Mouse (Mus musculus): ENCODE data around the gene Nrxn2. TPM values are rescaled to one million over a fixed set of nuclear protein-coding genes. Genes with fewer than 3 reads are reported as not detected.

Gene Nrxn2
- polyA plus RNA-seq (2015; fragmentation: Nextera tagmentation; extraction: Ambion mirVana) = 0.91 and 0.98 TPM in 2 replicates

DNA sequence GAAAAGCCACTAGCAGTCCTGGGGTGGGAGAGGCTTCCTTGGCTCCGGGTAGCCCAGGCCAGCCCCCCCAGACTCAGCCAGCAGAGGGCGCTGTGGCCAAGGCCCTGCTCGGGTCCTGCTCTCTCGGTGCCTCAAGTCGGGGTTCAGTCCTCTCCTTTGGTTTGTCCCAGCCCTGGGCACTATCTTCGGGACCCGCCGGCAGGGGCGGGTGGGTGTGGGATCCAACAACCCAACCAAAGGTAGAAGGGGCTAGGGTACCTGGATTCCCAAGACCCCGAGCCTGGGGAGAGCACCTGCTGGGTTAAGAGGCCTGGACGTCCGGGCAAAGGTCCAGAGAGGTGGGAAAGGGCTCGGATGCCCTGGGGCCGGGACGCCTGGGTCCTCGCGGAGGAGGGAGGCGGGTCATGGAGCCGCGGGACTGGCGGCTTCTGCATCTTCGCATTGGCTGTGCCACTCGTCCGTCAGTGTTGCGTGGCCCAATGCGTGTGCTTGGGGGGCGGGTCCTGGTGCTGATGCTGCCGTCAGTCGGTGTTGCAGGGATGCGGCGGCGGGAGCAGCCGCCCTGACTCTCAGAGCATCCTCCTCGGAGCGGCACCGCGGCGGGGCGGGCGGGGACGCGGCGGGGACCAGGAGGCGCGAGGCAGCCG is at the start of gene Nrxn2:
Gene Nrxn2, plus strand, starts transcription at position 499 of the 647 bp plus-strand sequence.
- Histone ChIP-seq H3K27ac (ENCODE audit: low read length) (no peak within 1 kb of the TSS), H3K4me1 (ENCODE audit: control insufficient read depth, insufficient read depth, low read length) (peaks cover 7% of the 10 kb centered on the region; the same call in 1 of the 2 replicates), H3K4me2 (ENCODE audit: low read depth, low read length) (peak within 1 kb of the TSS; percentile 98), H3K4me3 (replicated peaks; ENCODE audit: low read length) (peak within 1 kb of the TSS; percentile 55), H3K9ac (ENCODE audit: low read length) (peak within 1 kb of the TSS; percentile 64), H3K27me3 (ENCODE audit: control insufficient read depth, insufficient read depth, low read length) (peaks cover 32% of the 10 kb centered on the region), H3K9me3 (replicated peaks; ENCODE audit: control insufficient read depth, low read length) (no peaks in the 10 kb centered on the region), H3K36me3 (ENCODE audit: control insufficient read depth, insufficient read depth, low read length) (no peaks in the 10 kb centered on the region)
- 1% methylated on average over 46 of the region's 46 CpGs for WGBS
- peak; percentile 87 for ATAC-seq (ENCODE audit: insufficient read depth, low FRiP score)

DNA sequence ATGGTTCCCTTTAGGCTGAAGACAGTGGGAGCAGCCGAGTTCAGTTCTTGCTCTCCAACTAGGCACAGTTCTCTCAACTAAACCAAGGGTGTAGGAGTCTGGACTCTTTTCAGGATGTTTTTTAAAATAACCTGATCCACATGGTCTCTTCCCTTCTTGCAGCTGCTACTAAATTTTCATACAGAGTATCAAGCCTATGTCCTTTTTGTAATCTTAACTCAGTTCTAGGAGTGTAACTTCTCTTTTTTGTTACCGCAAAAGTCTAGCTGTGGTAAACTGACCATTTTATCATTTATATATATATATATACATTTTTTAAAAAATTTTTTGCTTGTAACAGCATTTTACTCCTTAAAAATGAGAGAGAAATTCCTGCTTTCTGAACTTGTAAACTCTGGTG is 48.4 kb upstream of the Nrxn2 start:
- H3K4me2 ChIP-seq (ENCODE audit: low read depth, low read length) = no peak overlapping the region
- peaks cover 7% of the 10 kb centered on the region for H3K4me1 ChIP-seq (ENCODE audit: control insufficient read depth, insufficient read depth, low read length)
- no peaks in the 10 kb centered on the region for H3K9me3 ChIP-seq (replicated peaks; ENCODE audit: control insufficient read depth, low read length)
- ATAC-seq (ENCODE audit: insufficient read depth, low FRiP score) = no peak
- H3K4me3 ChIP-seq (replicated peaks; ENCODE audit: low read length) = no peak overlapping the region
- no peaks in the 10 kb centered on the region for H3K27me3 ChIP-seq (ENCODE audit: control insufficient read depth, insufficient read depth, low read length)
- H3K27ac ChIP-seq (ENCODE audit: low read length) = no peak overlapping the region
- no peak overlapping the region for H3K9ac ChIP-seq (ENCODE audit: low read length)
- H3K36me3 ChIP-seq (ENCODE audit: control insufficient read depth, insufficient read depth, low read length) = peaks cover 46% of the 10 kb centered on the region
- 88% methylated on average over 2 of the region's 2 CpGs for WGBS

DNA sequence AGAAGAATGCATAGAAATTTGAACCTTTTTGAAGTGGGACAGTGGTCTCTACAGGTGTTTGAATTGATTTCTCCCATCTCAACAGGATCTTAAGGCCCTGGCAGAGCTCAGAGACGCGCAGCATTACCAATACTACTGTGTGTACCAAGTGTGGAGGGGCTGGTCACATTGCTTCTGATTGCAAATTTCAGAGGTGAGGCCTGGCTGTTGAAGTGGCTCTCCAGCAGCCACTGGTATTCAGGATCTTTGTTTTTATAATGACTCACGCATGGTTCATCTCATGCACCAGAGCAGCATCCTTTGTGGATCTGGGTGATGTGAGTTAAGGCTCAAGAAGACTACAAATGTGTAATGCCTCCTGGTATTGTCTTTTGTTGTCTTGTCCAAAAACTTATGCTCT is 46.1 kb upstream of the Nrxn2 start:
- no peak overlapping the region for H3K4me3 ChIP-seq (replicated peaks; ENCODE audit: low read length)
- H3K27ac ChIP-seq (ENCODE audit: low read length) = no peak overlapping the region
- H3K9ac ChIP-seq (ENCODE audit: low read length) = no peak overlapping the region
- no peak overlapping the region for H3K4me2 ChIP-seq (ENCODE audit: low read depth, low read length)
- no peak for ATAC-seq (ENCODE audit: insufficient read depth, low FRiP score)
- peaks cover 60% of the 10 kb centered on the region for H3K36me3 ChIP-seq (ENCODE audit: control insufficient read depth, insufficient read depth, low read length)
- no peaks in the 10 kb centered on the region for H3K9me3 ChIP-seq (replicated peaks; ENCODE audit: control insufficient read depth, low read length)
- no peaks in the 10 kb centered on the region for H3K4me1 ChIP-seq (ENCODE audit: control insufficient read depth, insufficient read depth, low read length)
- H3K27me3 ChIP-seq (ENCODE audit: control insufficient read depth, insufficient read depth, low read length) = no peaks in the 10 kb centered on the region
- 95% methylated on average over 3 of the region's 3 CpGs for whole genome bisulfite sequencing

DNA sequence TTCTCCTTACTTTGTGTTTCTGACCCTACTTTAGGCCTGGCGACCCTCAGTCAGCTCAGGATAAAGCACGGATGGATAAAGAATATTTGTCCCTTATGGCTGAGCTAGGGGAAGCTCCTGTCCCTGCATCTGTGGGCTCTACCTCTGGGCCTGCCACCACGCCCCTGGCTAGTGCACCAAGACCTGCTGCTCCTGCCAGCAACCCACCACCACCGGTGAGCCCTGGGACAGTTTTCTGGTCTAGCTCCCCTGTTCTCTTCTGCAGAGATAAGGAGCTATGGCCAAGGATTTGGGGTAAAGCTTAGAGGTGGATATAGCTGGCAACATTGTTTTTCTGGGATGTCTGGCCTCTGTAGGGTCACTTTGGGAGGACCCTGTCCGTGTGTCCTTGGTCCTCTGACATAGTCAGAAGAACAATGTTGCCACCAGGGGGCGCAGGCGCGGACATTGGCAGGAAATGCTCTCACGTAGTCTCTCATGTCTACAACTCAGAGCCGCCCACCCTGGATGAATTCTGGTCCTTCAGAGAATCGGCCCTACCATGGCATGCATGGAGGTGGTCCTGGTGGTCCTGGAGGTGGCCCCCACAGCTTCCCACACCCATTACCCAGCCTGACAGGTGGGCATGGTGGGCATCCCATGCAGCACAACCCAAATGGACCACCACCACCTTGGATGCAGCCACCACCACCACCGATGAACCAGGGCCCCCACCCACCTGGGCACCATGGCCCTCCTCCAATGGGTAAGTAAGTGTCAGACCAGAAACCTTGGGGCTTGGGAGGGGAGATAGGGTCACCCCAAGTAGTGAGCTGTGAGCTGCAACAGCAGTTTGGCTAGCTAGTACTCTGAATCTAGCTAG is 44.8 kb upstream of the Nrxn2 start:
- no peaks in the 10 kb centered on the region for H3K4me1 ChIP-seq (ENCODE audit: control insufficient read depth, insufficient read depth, low read length)
- no peak overlapping the region for H3K4me3 ChIP-seq (replicated peaks; ENCODE audit: low read length)
- peak; percentile 42; the same call in 1 of the 2 replicates for ATAC-seq (ENCODE audit: insufficient read depth, low FRiP score)
- H3K9me3 ChIP-seq (replicated peaks; ENCODE audit: control insufficient read depth, low read length) = no peaks in the 10 kb centered on the region
- whole genome bisulfite sequencing = 62% methylated on average over 12 of the region's 12 CpGs
- H3K27me3 ChIP-seq (ENCODE audit: control insufficient read depth, insufficient read depth, low read length) = no peaks in the 10 kb centered on the region
- H3K27ac ChIP-seq (ENCODE audit: low read length) = no peak overlapping the region
- no peak overlapping the region for H3K9ac ChIP-seq (ENCODE audit: low read length)
- peaks cover 57% of the 10 kb centered on the region for H3K36me3 ChIP-seq (ENCODE audit: control insufficient read depth, insufficient read depth, low read length)
- H3K4me2 ChIP-seq (ENCODE audit: low read depth, low read length) = no peak overlapping the region

DNA sequence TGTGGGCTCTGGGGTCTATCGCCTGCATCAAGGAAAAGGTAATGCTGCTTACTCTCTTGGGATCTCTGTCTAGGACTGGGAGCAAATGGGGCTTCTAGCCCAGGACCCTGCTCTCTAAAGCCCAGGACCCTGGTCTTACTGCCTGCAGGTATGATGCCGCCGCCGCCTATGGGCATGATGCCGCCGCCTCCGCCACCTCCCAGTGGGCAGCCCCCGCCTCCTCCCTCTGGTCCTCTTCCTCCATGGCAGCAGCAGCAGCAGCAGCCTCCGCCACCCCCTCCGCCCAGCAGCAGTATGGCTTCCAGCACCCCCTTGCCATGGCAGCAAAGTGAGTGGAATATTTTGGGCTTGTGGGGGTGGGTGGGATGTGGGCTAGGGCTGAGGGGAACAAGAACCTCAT is 44.0 kb upstream of the Nrxn2 start:
- Histone ChIP-seq H3K4me3 (replicated peaks; ENCODE audit: low read length) (no peak overlapping the region), H3K27me3 (ENCODE audit: control insufficient read depth, insufficient read depth, low read length) (no peaks in the 10 kb centered on the region), H3K9me3 (replicated peaks; ENCODE audit: control insufficient read depth, low read length) (no peaks in the 10 kb centered on the region), H3K36me3 (ENCODE audit: control insufficient read depth, insufficient read depth, low read length) (peaks cover 52% of the 10 kb centered on the region), H3K9ac (ENCODE audit: low read length) (no peak overlapping the region), H3K27ac (ENCODE audit: low read length) (no peak overlapping the region), H3K4me1 (ENCODE audit: control insufficient read depth, insufficient read depth, low read length) (no peaks in the 10 kb centered on the region), H3K4me2 (ENCODE audit: low read depth, low read length) (no peak overlapping the region)
- 96% methylated on average over 10 of the region's 10 CpGs for WGBS
- ATAC-seq (ENCODE audit: insufficient read depth, low FRiP score) = no peak

DNA sequence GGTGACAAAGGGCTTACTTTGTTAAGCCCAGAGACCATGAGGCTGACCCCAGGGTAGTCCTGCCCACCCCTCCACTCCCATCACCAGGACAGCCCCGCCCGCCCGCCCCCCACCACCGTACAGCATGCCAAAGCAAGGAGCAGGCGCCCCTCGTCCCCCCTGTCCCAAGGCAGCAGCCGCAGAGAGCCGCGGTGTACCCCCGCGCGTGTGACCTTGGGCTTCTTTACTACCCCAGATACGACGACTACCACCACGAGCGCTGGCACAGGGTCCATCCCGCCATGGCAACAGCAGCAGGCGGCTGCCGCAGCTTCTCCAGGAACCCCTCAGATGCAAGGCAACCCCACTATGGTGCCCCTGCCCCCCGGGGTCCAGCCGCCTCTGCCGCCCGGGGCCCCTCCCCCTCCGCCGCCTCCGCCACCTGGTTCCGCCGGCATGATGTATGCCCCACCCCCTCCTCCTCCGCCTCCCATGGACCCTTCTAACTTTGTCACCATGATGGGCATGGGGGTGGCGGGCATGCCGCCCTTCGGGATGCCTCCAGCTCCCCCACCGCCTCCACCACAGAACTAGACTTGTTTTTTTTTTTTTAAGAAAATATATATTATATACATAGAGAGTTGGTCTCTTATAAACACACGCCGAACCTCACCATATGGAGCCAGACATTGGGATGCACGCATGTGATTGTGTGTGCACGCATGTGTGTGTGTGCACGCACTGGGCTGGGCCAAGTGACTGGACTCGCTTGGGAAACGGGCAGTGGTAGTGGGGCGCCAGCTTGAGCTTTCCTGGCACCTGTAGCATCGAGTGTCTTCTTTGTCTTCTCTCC is 42.9 kb upstream of the Nrxn2 start:
- Histone ChIP-seq H3K4me3 (replicated peaks; ENCODE audit: low read length) (no peak overlapping the region), H3K9me3 (replicated peaks; ENCODE audit: control insufficient read depth, low read length) (no peaks in the 10 kb centered on the region), H3K4me2 (ENCODE audit: low read depth, low read length) (no peak overlapping the region), H3K9ac (ENCODE audit: low read length) (no peak overlapping the region), H3K27me3 (ENCODE audit: control insufficient read depth, insufficient read depth, low read length) (no peaks in the 10 kb centered on the region), H3K4me1 (ENCODE audit: control insufficient read depth, insufficient read depth, low read length) (no peaks in the 10 kb centered on the region), H3K36me3 (ENCODE audit: control insufficient read depth, insufficient read depth, low read length) (peaks cover 48% of the 10 kb centered on the region), H3K27ac (ENCODE audit: low read length) (no peak overlapping the region)
- ATAC-seq (ENCODE audit: insufficient read depth, low FRiP score) = peak; percentile 35; the same call in 1 of the 2 replicates
- 90% methylated on average over 42 of the region's 42 CpGs for WGBS

DNA sequence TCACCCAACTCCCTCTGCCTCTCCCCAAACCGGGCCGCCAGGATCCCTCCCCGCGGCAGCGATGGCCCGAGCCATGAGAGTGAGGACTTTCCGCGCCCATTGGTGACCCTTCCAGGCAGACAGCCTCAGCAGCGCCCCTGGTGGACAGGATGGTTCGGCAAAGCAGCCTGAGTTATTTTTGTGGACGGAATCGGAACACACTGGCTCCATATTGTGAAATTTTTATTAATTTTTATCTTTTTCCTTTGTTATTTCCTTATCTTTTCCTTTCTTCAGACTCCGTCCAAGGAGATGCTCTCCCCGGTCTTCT is 42.3 kb upstream of the Nrxn2 start:
- no peak overlapping the region for H3K4me2 ChIP-seq (ENCODE audit: low read depth, low read length)
- WGBS = 73% methylated on average over 14 of the region's 14 CpGs
- H3K27me3 ChIP-seq (ENCODE audit: control insufficient read depth, insufficient read depth, low read length) = no peaks in the 10 kb centered on the region
- H3K4me3 ChIP-seq (replicated peaks; ENCODE audit: low read length) = no peak overlapping the region
- no peak for ATAC-seq (ENCODE audit: insufficient read depth, low FRiP score)
- H3K36me3 ChIP-seq (ENCODE audit: control insufficient read depth, insufficient read depth, low read length) = peaks cover 43% of the 10 kb centered on the region
- H3K27ac ChIP-seq (ENCODE audit: low read length) = no peak overlapping the region
- no peaks in the 10 kb centered on the region for H3K4me1 ChIP-seq (ENCODE audit: control insufficient read depth, insufficient read depth, low read length)
- H3K9me3 ChIP-seq (replicated peaks; ENCODE audit: control insufficient read depth, low read length) = no peaks in the 10 kb centered on the region
- H3K9ac ChIP-seq (ENCODE audit: low read length) = no peak overlapping the region

DNA sequence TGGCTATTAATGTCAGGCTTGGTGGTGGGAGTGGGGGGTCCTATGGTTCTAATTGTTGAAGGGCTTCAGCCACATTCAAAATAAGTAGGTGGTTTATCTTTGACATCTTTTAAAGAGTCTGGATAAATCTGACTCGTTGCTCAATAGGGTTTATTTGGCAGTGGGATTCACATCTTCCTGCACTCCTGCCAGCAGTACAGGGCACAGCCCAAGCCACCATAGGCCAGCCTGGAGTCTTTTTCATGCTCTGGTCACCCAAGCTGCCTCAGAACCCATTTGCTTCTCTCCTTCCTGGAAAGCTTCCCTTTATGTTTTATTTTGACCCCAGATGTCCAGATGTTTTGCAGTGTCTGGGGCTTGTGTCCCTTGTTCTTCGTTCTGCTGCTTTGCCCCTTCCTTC is 41.9 kb upstream of the Nrxn2 start:
- no peaks in the 10 kb centered on the region for H3K4me1 ChIP-seq (ENCODE audit: control insufficient read depth, insufficient read depth, low read length)
- no peak for ATAC-seq (ENCODE audit: insufficient read depth, low FRiP score)
- peaks cover 42% of the 10 kb centered on the region for H3K36me3 ChIP-seq (ENCODE audit: control insufficient read depth, insufficient read depth, low read length)
- H3K9ac ChIP-seq (ENCODE audit: low read length) = no peak overlapping the region
- H3K4me3 ChIP-seq (replicated peaks; ENCODE audit: low read length) = no peak overlapping the region
- WGBS = 64% methylated on average over 2 of the region's 2 CpGs
- no peak overlapping the region for H3K27ac ChIP-seq (ENCODE audit: low read length)
- H3K27me3 ChIP-seq (ENCODE audit: control insufficient read depth, insufficient read depth, low read length) = no peaks in the 10 kb centered on the region
- no peak overlapping the region for H3K4me2 ChIP-seq (ENCODE audit: low read depth, low read length)
- H3K9me3 ChIP-seq (replicated peaks; ENCODE audit: control insufficient read depth, low read length) = no peaks in the 10 kb centered on the region

Data from stomach, embryonic 16.5 days (tissue).